Mouse (Mus musculus): ENCODE data around the gene Plcd3. TPM values are rescaled to one million over a fixed set of nuclear protein-coding genes. Genes with fewer than 3 reads are reported as not detected.

The Plcd3 gene
- polyA plus RNA-seq, 1 experiment from 2014 or later = 1.0 TPM

DNA sequence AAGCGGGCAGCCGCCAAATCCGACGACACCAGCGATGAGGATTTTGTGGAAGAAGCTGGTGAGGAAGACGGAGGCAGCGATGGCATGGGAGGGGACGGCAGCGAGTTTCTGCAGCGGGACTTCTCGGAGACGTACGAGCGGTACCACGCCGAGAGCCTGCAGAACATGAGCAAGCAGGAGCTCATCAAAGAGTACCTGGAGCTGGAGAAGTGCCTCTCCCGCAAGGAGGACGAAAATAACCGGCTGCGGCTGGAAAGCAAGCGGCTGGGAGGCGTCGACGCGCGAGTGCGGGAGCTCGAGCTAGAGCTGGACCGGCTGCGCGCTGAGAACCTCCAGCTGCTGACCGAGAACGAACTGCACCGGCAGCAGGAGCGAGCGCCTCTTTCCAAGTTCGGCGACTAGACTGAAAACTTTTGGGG, 16.1 kb upstream of the Plcd3 start:
- Histone ChIP-seq H3K36me3 (ENCODE audit: insufficient read depth) (no peaks in the 10 kb centered on the region; the same call in 1 of the 2 replicates), H3K9ac (peak overlapping the region; percentile 68), H3K27me3 (ENCODE audit: insufficient read depth, low read length) (no peaks in the 10 kb centered on the region), H3K27ac (ENCODE audit: low read depth) (peak overlapping the region; percentile 80), H3K9me3 (ENCODE audit: low read depth, low read length) (no peaks in the 10 kb centered on the region), H3K4me3 (ENCODE audit: low read depth, low read length) (peak overlapping the region; percentile 68), H3K4me2 (peak overlapping the region; percentile 96), H3K4me1 (ENCODE audit: insufficient read depth) (peaks cover 4% of the 10 kb centered on the region)
- DNase-seq (peak; percentile 88), ATAC-seq (ENCODE audit: insufficient read depth) (no peak)
- WGBS = under 1% methylated on average over 38 of the region's 38 CpGs
- no peak for TF ChIP-seq CTCF (IDR thresholded peaks at IDR 0.05; ENCODE audit: low read depth)

DNA sequence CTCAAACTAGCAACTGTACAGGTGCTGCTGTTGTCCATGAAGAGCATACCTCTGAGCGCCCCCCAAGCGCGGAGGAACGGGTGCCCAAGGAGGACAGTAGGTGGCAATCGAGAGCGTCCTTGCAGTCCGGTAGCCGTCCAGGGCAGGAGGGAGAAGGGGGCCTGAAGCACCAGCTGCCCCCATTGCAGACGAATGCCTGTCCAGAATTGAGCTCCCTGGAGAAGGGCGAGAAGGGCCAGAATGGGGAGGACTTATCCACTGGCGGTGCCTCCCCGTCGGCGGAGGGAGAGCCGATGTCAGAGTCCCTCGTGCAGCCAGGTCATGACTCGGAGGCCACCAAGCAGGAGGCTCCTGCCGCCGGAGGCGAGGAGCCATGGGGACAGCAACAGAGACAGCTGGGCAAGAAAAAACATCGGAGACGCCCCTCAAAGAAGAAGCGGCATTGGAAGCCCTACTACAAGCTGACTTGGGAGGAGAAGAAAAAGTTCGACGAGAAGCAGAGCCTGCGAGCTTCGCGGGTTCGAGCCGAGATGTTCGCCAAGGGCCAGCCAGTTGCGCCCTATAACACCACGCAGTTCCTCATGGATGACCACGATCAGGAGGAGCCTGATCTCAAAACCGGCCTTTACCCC, 15.6 kb upstream of the Plcd3 start:
- peak overlapping the region; percentile 96 for H3K4me2 ChIP-seq
- H3K36me3 ChIP-seq (ENCODE audit: insufficient read depth) = no peaks in the 10 kb centered on the region; the same call in 1 of the 2 replicates
- H3K9ac ChIP-seq = peak overlapping the region; percentile 68
- H3K27me3 ChIP-seq (ENCODE audit: insufficient read depth, low read length) = no peaks in the 10 kb centered on the region
- peak; percentile 85 for DNase-seq
- no peaks in the 10 kb centered on the region for H3K9me3 ChIP-seq (ENCODE audit: low read depth, low read length)
- peaks cover 8% of the 10 kb centered on the region for H3K4me1 ChIP-seq (ENCODE audit: insufficient read depth)
- peak overlapping the region; percentile 80 for H3K27ac ChIP-seq (ENCODE audit: low read depth)
- H3K4me3 ChIP-seq (ENCODE audit: low read depth, low read length) = peak overlapping the region; percentile 68
- under 1% methylated on average over 35 of the region's 35 CpGs for WGBS
- ATAC-seq (ENCODE audit: insufficient read depth) = peak; percentile 21
- peak; percentile 78 for TF ChIP-seq CTCF (IDR thresholded peaks at IDR 0.05; ENCODE audit: low read depth)

DNA sequence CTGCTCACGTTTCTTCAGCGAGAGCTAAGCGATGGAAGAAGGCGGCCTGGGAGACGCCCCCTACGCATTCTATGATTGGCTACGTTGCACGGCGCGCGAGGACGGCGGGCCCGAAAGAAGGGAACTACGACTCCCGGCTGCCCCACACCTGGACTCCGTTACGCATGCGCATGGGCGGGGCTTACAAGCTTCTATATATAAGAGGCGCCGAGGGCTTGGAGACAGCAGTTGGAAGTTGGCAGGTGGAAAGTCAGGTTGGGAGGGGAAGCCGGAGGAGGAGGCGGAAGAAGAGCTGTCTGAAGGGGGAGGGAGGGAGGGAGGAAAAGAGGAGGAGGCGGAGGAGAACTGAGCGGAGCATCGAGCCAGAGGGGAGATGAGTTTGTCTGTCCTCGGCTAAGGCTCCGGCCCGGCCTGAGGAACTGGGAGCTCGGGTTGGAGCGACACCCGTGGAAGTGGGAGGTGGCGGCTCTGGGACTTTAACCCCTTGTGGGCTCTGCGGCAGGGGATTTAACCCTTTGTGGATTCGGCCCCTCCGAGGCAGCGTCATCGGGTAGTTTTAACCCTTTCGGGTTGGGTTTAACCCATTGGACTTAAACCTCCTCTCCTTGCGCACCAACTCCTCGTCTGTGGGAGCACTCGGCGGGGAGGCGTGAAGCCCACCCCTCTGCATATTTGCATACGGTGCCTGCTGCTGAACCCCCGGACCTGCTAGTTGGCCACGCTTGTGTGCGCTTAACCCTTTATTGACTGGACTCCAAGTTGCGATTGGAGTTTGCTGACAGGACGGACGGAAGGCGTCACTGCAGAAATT, 14.8 kb upstream of the Plcd3 start, which contains the start of gene Hexim1:
TSS of gene Hexim1 (plus strand) at position 224 of the 811 bp plus-strand sequence.
- Histone ChIP-seq H3K4me2 (peak within 1 kb of the TSS; percentile 96), H3K27me3 (ENCODE audit: insufficient read depth, low read length) (no peaks in the 10 kb centered on the region), H3K9ac (peak within 1 kb of the TSS; percentile 83), H3K36me3 (ENCODE audit: insufficient read depth) (no peaks in the 10 kb centered on the region; the same call in 1 of the 2 replicates), H3K4me1 (ENCODE audit: insufficient read depth) (peaks cover 16% of the 10 kb centered on the region), H3K27ac (ENCODE audit: low read depth) (peak within 1 kb of the TSS; percentile 94), H3K4me3 (ENCODE audit: low read depth, low read length) (peak within 1 kb of the TSS; percentile 68), H3K9me3 (ENCODE audit: low read depth, low read length) (no peaks in the 10 kb centered on the region)
- peak; percentile 93 for ATAC-seq (ENCODE audit: insufficient read depth)
- peak; percentile 100 for DNase-seq
- WGBS = under 1% methylated on average over 52 of the region's 53 CpGs
- TF ChIP-seq CTCF (IDR thresholded peaks at IDR 0.05; ENCODE audit: low read depth) = peak; percentile 1; the same call in 1 of the 2 replicates

DNA sequence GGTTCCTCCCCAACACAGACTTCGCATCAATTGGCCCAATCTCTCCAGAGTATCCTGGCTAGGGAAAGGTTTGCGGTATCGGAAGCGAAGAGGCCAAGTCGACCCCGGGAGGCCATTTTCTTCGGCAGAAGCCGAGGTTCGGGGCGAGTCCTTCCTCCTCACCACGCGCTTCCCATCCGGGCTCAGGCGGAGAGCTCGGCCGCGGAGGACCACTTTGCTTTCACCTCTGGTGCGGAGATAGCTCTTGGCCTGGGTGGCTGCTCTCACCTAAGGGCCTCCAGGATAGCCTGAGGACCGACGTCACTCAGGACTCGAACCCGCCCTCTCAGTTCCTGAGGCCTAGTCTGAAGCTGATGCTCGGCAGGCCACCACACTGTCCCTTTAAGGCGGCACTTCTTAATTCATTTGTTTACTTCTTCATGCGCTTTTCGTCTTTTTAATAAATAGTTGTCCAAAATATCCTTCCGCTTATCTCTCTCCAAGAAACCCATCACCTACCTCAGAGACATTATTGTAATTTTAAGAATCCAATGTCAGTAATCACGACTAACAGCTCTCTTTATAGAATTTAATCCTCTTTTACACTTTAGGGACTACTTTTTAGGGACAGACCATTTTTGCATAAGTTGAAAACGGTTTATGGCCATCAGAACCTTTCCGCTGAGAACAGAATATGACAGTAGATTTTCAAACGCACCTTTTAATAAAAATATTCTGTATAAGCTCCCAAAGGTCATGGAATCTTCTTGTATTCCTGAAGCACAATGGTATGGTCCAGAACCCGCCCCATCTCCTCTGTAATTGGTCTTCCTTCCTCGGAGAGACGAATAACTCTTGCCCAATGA, 13.9 kb upstream of the Plcd3 start:
- Histone ChIP-seq H3K36me3 (ENCODE audit: insufficient read depth) (no peaks in the 10 kb centered on the region; the same call in 1 of the 2 replicates), H3K4me3 (ENCODE audit: low read depth, low read length) (peak overlapping the region; percentile 68), H3K9ac (peak overlapping the region; percentile 83), H3K4me2 (peak overlapping the region; percentile 96), H3K27ac (ENCODE audit: low read depth) (peak overlapping the region; percentile 94), H3K9me3 (ENCODE audit: low read depth, low read length) (no peaks in the 10 kb centered on the region), H3K4me1 (ENCODE audit: insufficient read depth) (peaks cover 17% of the 10 kb centered on the region), H3K27me3 (ENCODE audit: insufficient read depth, low read length) (no peaks in the 10 kb centered on the region)
- ATAC-seq (ENCODE audit: insufficient read depth) = peak; percentile 75
- TF ChIP-seq CTCF (IDR thresholded peaks at IDR 0.05; ENCODE audit: low read depth) = no peak
- under 1% methylated on average over 34 of the region's 34 CpGs for WGBS
- DNase-seq = peak; percentile 91

DNA sequence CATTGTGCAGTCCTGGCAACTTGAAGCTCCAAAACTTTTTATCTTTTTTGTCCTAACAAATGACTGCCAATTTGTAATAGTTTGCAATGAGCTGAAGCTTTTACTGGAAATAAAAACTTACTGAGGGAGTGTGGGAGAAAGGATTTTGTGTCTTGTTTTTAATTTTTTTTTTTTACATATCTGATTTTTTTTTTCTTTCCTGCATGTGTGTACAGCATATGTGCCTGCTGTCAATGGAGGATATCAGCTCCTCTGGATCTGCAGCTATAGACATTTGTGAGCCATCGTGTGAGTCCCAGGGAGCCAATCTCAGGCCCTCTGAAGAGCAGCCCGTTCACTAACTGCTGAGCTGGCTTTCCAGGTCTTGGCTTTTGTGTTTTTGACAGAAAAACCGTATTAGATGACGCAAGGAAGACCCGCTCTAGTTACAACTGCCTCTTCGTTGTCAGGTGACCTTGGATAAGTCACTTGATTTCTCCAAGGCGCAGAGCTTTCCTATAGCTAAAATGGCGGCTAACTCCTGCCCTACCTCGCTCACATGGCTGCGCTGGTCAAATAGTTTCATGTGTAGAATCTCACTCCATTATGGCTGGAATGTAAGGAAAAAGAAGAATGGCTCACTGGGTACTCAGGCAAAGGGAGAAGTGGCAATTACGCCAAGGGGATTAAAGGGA, 12.9 kb upstream of the Plcd3 start:
- WGBS = 87% methylated on average over 11 of the region's 11 CpGs
- no peak for ATAC-seq (ENCODE audit: insufficient read depth)
- Histone ChIP-seq H3K4me3 (ENCODE audit: low read depth, low read length) (peak overlapping the region; percentile 68), H3K9me3 (ENCODE audit: low read depth, low read length) (no peaks in the 10 kb centered on the region), H3K9ac (peak overlapping the region; percentile 83), H3K4me2 (peak overlapping the region; percentile 96), H3K27ac (ENCODE audit: low read depth) (peak overlapping the region; percentile 94), H3K4me1 (ENCODE audit: insufficient read depth) (peaks cover 17% of the 10 kb centered on the region), H3K27me3 (ENCODE audit: insufficient read depth, low read length) (no peaks in the 10 kb centered on the region), H3K36me3 (ENCODE audit: insufficient read depth) (no peaks in the 10 kb centered on the region)
- TF ChIP-seq CTCF (IDR thresholded peaks at IDR 0.05; ENCODE audit: low read depth) = no peak
- no peak for DNase-seq

DNA sequence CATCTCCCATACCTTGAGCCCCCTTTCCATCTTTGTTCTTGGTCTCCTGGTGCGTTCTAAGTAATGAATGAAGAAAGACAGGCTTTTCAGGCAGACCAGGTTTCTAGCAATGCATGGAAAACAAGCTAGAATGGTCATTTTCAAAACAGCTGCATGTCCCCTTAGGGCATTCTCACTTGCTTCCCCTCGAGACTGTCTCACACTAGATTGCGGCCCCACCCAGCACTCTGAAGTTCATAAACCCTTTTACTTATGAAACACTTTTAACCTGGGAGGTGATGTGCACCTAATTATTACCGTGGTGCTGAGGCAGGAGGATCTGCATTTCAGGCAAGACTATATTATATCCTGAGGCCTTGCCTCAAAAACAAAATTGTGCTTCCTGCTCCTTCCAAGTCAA, 12.3 kb upstream of the Plcd3 start:
- no peak for DNase-seq
- H3K9ac ChIP-seq = no peak overlapping the region
- TF ChIP-seq CTCF (IDR thresholded peaks at IDR 0.05; ENCODE audit: low read depth) = no peak
- ATAC-seq (ENCODE audit: insufficient read depth) = no peak
- WGBS = 80% methylated on average over 4 of the region's 4 CpGs
- no peaks in the 10 kb centered on the region for H3K36me3 ChIP-seq (ENCODE audit: insufficient read depth)
- no peaks in the 10 kb centered on the region for H3K9me3 ChIP-seq (ENCODE audit: low read depth, low read length)
- H3K4me3 ChIP-seq (ENCODE audit: low read depth, low read length) = no peak overlapping the region
- no peaks in the 10 kb centered on the region for H3K27me3 ChIP-seq (ENCODE audit: insufficient read depth, low read length)
- H3K4me1 ChIP-seq (ENCODE audit: insufficient read depth) = peaks cover 17% of the 10 kb centered on the region
- no peak overlapping the region for H3K27ac ChIP-seq (ENCODE audit: low read depth)
- H3K4me2 ChIP-seq = no peak overlapping the region

Measured in lung, embryonic 14.5 days (tissue).